Mouse (Mus musculus) ovary, postnatal 14 days (tissue): ENCODE results near the gene Cdc42bpb.

Source experiments
- DNase-seq: peaks from one replicate; pipeline ENCODE4 v3.0.0; 2022; ENCODE audit warnings: low spot score

Gene Cdc42bpb

DNA sequence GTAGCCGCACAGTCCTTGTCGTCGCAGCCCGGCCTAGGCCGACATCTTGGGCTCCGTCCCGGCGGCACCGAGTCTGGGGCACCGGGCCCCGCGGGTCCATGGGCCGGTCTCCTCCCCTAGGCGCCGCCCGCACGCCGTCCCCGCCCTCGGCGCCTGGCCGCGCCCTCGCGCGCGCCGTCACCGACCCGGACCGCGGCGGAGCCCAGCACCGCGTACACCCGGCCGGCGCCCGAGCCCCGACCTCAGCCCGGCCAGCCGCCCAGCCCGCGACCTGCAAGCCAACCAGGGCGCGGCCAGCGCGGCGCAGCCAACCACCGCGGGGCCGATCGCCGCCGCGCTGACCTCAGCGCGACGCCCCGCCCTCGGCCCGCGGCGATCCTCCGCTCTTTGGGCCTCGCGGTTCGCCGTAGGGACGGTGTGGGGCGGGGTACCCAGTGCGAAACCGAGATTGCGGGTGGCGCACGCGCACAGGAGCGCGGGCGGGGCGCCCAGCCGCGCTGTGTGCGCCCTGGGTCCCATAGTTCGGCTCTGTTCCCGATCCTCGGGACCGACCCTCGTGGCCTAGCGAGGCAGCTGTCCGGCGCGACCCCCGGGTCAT is at the start of gene Cdc42bpb:
Gene Cdc42bpb (minus strand): TSS at position 343 of the 598 bp plus-strand sequence.
- peak; percentile 89 for DNase-seq

DNA sequence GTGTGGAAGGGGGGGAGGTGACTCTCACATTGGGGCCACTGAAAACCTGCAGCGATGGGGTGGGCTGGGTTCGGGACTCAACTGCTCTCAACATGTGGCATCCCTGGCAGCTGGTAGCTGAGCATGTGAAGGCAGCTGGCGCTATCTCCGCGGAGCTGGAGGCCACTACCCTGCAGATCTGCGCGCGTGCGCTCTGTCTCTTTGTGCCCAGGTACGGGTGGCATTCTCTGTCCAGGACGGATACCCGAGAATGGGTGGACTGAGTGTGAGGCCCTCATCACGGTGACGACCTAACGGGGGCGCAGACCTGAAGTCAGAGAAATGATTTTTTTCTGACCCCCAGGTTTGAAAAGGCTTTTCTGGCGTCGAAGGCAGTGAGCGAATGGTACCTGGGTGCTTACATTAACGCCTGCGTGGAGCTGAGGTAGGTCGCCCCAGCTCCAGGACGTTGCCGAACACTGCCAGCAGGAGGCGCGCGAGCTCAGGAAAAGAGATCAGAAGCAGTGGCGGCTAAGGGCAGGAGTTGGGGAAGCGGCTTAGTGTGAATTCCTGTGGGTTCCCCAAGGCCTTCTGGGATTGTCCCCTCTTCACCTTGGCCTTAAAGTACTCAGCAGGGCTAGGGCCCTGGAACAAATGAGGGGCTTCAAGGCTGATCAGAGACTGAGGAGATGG is 48.4 kb upstream of the Cdc42bpb start:
- DNase-seq = peak; percentile 97

- peak; percentile 83 for DNase-seq
These were observed 47.7 kb upstream of the Cdc42bpb start for GRCm38 (mm10) chr12:111425258-111425657.

- DNase-seq = no peak
These were observed 47.0 kb upstream of the Cdc42bpb start for GRCm38 (mm10) chr12:111424547-111424946.

DNA sequence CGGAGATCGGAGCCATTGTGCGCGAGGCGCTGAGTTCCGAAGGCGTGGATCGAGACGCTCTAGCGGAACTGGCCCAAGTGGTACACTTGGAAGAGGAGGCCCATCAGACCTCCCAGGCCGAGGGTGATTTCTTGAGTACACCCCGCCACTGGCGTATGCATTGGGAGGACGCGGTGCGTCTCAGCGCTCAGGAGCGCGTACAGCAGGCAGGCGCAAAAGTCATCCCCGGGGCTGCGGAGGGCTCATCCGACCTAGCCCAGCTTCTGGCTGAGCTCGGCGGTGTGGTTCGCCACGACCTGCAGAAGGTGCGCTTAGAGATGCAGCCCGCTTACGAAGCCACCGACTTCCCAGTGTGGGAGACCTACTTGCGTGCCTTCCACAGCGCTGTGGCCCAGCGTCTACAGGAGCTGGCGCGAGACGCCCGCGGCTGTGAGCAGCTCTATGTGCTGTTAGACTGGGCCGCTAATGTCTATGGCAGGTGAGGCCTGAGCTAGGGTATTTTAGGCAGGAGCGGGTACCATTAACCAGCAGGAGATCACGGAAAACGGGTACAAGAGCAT is 46.1 kb upstream of the Cdc42bpb start:
- DNase-seq = no peak

- no peak for DNase-seq
These were observed 45.3 kb upstream of the Cdc42bpb start for GRCm38 (mm10) chr12:111422852-111423251.

DNA sequence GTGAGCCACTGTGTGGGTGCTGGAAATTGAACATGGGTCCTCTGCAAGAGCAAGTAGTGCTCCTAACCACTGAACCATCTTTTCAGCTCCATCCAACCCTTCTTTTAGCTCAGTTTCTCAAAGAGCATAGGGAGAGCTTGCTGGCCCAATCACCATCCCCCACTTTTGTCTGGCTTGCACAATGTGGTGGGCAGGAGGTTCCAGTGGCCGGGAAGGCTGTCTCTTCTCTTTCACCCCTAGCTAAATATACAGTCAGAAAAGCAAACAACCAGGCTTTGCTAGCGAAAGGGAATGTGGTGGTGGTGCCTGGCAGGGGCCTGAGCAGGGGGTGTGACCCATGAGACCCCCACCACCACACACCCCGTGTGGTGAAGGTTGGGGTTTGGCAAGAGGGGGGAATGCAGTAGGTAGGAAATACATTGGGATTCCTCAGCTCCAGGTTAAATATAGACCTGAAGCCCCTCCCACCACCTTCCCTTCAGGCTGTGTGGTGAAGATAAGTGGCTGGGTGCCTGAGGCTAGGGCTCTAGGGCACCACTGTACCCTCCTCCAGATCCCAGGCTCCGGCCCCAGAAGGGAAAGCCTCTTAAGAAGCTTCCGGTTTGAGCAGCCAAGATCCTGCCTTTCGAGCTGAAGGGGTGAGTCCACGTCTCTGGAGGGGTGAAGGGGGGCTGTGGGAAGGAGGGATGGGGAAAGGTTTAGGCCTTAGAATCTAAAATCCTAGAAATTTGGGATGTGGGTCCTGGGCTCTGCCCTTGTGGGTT is 43.6 kb upstream of the Cdc42bpb start:
- DNase-seq = no peak

- no peak for DNase-seq
These were observed 42.4 kb upstream of the Cdc42bpb start for GRCm38 (mm10) chr12:111419918-111420317.

GRCm38 (mm10) chr12:111416921-111417779 is 39.6 kb upstream of the Cdc42bpb start, which contains the start of gene Exoc3l4:
Exoc3l4 (plus strand) TSS chr12:111417017.
- no peak for DNase-seq

- DNase-seq = peak; percentile 89
These were observed 35.8 kb upstream of the Cdc42bpb start for GRCm38 (mm10) chr12:111413300-111413699.

- no peak for DNase-seq
These were observed 35.2 kb upstream of the Cdc42bpb start for GRCm38 (mm10) chr12:111412581-111413284.

DNA sequence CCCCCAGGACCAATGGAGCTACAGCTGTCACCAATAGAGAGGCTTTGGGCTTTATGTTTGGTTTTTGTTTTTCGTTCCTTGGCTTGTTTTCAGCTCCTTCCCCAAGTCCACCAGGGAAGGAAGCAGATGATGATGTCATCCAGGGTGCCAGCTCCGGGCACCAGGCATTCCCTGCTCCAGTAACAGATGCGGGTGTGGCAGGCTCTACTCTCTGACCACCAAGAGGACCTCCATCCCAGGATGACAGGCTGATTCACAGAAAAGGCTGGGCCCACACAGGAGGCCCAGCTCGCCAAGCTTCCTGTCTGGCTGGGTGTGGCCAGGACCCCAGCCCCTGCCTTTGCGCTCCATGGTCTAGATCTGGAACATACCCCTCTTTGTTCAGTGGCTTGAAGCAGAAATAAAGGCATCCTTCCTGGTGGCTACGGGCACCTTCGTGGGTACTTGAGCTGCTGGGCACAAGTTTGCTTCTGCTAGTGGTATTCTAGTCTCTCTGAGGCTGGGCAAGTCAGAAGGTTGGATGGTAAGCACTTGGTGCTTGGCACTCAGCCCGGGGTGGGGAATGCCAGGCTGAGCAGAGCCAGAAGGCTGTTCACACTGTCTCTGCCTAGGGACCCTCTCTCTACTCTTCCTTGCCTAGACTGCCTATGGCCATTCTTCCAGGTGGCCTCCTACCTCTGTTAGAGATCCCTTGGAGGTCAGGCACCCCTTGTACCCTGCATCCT is 34.3 kb upstream of the Cdc42bpb start:
- no peak for DNase-seq

- DNase-seq = no peak
These were observed 32.1 kb upstream of the Cdc42bpb start for GRCm38 (mm10) chr12:111409583-111409982.

- no peak for DNase-seq
These were observed 29.1 kb upstream of the Cdc42bpb start, which contains the start of gene Lbhd2 for GRCm38 (mm10) chr12:111406622-111407021. Lbhd2 (plus strand) TSS chr12:111406809.

DNA sequence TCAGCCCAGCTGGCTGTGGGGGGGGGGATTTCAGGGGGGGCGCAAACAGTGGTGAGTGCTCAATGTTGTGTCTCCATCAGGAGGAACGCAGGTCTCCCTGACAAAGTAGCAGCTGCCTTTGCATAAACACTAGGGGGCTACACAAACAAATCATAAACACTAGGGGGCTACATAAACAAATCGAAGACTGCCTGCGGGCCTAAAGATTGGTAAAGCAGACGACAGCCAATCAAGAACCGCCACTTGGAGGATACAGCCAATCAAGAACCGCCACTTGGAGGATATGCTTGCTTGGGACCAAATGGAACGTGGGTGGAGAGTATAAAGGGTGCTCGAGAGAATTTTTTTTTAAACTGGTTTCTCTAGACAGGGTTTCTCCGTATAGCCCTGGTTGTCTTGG is 27.4 kb upstream of the Cdc42bpb start:
- DNase-seq = no peak

- DNase-seq = peak; percentile 68
These were observed 24.1 kb upstream of the Cdc42bpb start for GRCm38 (mm10) chr12:111401454-111402184.

- no peak for DNase-seq
These were observed 19.5 kb upstream of the Cdc42bpb start for GRCm38 (mm10) chr12:111396997-111397396.

DNA sequence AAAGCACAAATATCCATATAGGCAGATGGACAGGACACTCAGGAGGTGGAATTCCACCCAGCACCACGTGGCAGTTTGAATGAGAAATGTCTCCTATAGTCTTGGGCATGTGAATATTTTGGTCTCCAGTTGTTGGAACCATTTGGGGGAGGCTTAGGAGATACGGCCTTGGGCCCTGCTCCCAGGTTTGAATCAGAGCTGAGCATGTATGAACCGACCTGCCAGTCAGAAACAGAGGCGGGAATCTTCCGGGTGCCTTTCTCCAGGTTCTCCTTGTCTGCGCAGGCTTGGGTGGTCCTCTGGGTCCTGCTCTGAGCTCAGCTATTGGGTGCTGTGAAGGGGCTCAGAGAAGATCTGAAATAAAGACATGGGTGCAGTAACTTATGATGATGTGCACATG is 16.5 kb upstream of the Cdc42bpb start:
- DNase-seq = no peak

DNA sequence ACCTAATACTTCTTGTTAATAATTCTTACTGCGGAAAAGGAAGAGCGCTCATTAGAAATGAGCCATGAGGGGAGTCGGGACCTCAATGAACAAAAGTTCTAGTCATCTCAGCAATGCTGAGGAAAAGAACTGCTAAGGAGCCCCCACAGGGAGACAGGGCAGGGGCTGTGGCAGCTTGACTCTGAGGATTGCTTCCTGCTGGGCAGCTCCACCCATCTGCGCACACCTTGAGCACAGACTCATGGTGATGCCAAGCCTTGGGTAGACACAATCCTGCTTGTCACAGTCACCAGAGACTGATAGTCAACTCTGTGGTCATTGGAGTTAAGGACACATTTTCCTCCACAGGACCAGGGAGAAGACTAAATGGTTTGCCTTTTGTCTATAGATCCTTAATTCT is 9.6 kb upstream of the Cdc42bpb start:
- DNase-seq = no peak
